Mouse (Mus musculus) liver, embryonic 14.5 days (tissue): ENCODE results near the gene Gramd4. TPM values are rescaled to one million over a fixed set of nuclear protein-coding genes. Genes with fewer than 3 reads are reported as not detected.

Experiments used
- ATAC-seq: fragments of 200-750 bp; cut with Nextera tagmentation; 2 replicates; pipeline ENCODE4 v1.8.0; 2017; ENCODE audit warnings: moderate number of reproducible peaks, mild to moderate bottlenecking, moderate library complexity; ENCODE audit not compliant: insufficient read depth
- DNase-seq, 3 experiments: peaks; one replicate each; pipeline ENCODE4 v3.0.0-alpha.2; 2012 to 2013; ENCODE audit warnings: low read depth in 3 of 3, low spot score in 3 of 3
- H3K27ac ChIP-seq: fragments of 300-500 bp; sonication (generic); 2 replicates; pipeline ENCODE4 v1.5.1; 2014; ENCODE audit warnings: moderate library complexity, mild to moderate bottlenecking, control low read depth, inconsistent platforms
- H3K27me3 ChIP-seq: fragments of 300-500 bp; sonication (generic); 2 replicates; pipeline ENCODE4 v1.6.1; 2014; ENCODE audit warnings: mild to moderate bottlenecking, low read length, moderate library complexity; ENCODE audit not compliant: control insufficient read depth, insufficient read depth
- H3K36me3 ChIP-seq: fragments of 300-500 bp; sonication (generic); replicated peaks from 2 replicates; pipeline ENCODE4 v1.6.1; 2014; ENCODE audit warnings: low read depth; ENCODE audit not compliant: control insufficient read depth, insufficient read depth
- H3K4me1 ChIP-seq, 2 experiments: fragments of 200-500 bp in 1 of 2; fragments of 300-500 bp in 1 of 2; sonication (generic) in 1 of 2; replicated peaks; 2 replicates each; pipeline ENCODE4 v1.6.1; 2012 to 2014; ENCODE audit warnings: antibody characterized with exemption in 1 of 2, inconsistent platforms in 1 of 2, low read length in 1 of 2; ENCODE audit not compliant: control insufficient read depth in 2 of 2, insufficient read depth in 2 of 2
- H3K4me2 ChIP-seq: fragments of 300-500 bp; sonication (generic); 2 replicates; pipeline ENCODE4 v1.6.1; 2014; ENCODE audit warnings: low read depth, mild to moderate bottlenecking, control low read depth, moderate library complexity
- H3K4me3 ChIP-seq, 2 experiments: fragments of 200-500 bp in 1 of 2; fragments of 300-500 bp in 1 of 2; sonication (generic) in 1 of 2; 2 replicates each; pipeline ENCODE4 v1.5.1; 2012 to 2014; ENCODE audit warnings: low read depth in 2 of 2, low read length in 2 of 2, mild to moderate bottlenecking in 2 of 2, control low read depth in 1 of 2, inconsistent platforms in 1 of 2, moderate library complexity in 1 of 2; ENCODE audit not compliant: insufficient read depth in 1 of 2
- H3K9ac ChIP-seq: fragments of 300-500 bp; sonication (generic); replicated peaks from 2 replicates; pipeline ENCODE4 v1.6.1; 2014; ENCODE audit warnings: mild to moderate bottlenecking, control low read depth, moderate library complexity
- H3K9me3 ChIP-seq: fragments of 300-500 bp; sonication (generic); 2 replicates; pipeline ENCODE4 v1.6.1; 2016; ENCODE audit warnings: low read length, mixed read lengths; ENCODE audit not compliant: control insufficient read depth
- CTCF ChIP-seq: IDR thresholded peaks from 2 replicates; pipeline ENCODE4 v1.5.1; 2016; ENCODE audit warnings: antibody characterized with exemption, low read depth, control low read depth
- EP300 ChIP-seq: IDR thresholded peaks from 2 replicates; pipeline ENCODE4 v1.6.1; 2016; ENCODE audit warnings: antibody characterized with exemption, low read depth
- WGBS: fragments of 180-500 bp; shearing (Covaris S2); extraction: QIAGEN DNeasy Blood & Tissue Kit; methylation state at CpG from one replicate; pipeline ENCODE4 v1.1.7; 2014; ENCODE audit not compliant: insufficient replicate concordance; 5-methylcytosine and 5-hydroxymethylcytosine counted together
- polyA plus RNA-seq, 2 experiments: library from polyadenylated mRNA; depleted of rRNA in 1 of 2; stranded (reverse) in 1 of 2; unstranded in 1 of 2; fragments of >200 nt; fragmentation: Nextera tagmentation in 1 of 2; extraction: Ambion mirVana in 1 of 2; gene quantifications; 2 replicates each; pipeline versions ENCODE4 v1.2.1 to v1.2.3; 2012 to 2014

Gene Gramd4
- polyA plus RNA-seq, 2 experiments = 2.5 to 7.5 TPM

GRCm38 (mm10) chr15:86076378-86076777 lies 18.9 kb downstream of the Gramd4 start:
- 63% methylated on average over 8 of the region's 8 CpGs for WGBS
- TF ChIP-seq EP300 (no peak), CTCF (no peak)
- no peaks in the 10 kb centered on the region for H3K36me3 ChIP-seq
- ATAC-seq = no peak
- H3K9ac ChIP-seq = no peak overlapping the region
- no peaks in the 10 kb centered on the region for H3K9me3 ChIP-seq
- DNase-seq = no peak
- no peak overlapping the region for H3K27ac ChIP-seq
- 0 out of 4 replicates have a peak, but pooled peaks cover 0 to 4% of the 10 kb centered on the region in 2 experiments for H3K4me1 ChIP-seq
- no peak overlapping the region for H3K4me3 ChIP-seq
- H3K4me2 ChIP-seq = no peak overlapping the region
- H3K27me3 ChIP-seq = no peaks in the 10 kb centered on the region

- H3K9me3 ChIP-seq = no peaks in the 10 kb centered on the region
- H3K4me1 ChIP-seq = peaks cover 0 to 4% of the 10 kb centered on the region in 2 experiments; a peak in 2 of 4 replicates
- H3K9ac ChIP-seq = no peak overlapping the region
- DNase-seq (no peak), ATAC-seq (no peak)
- H3K36me3 ChIP-seq = no peaks in the 10 kb centered on the region
- no peaks in the 10 kb centered on the region for H3K27me3 ChIP-seq
- 58% methylated on average over 5 of the region's 5 CpGs for WGBS
- TF ChIP-seq CTCF (no peak), EP300 (no peak)
- H3K4me3 ChIP-seq = no peak overlapping the region
- no peak overlapping the region for H3K4me2 ChIP-seq
- H3K27ac ChIP-seq = no peak overlapping the region
These were observed 20.4 kb downstream of the Gramd4 start for GRCm38 (mm10) chr15:86077934-86078333.

GRCm38 (mm10) chr15:86078481-86079216 lies 21.2 kb downstream of the Gramd4 start:
- no peaks in the 10 kb centered on the region for H3K27me3 ChIP-seq
- peaks cover 0 to 9% of the 10 kb centered on the region in 2 experiments; a peak in 2 of 4 replicates for H3K4me1 ChIP-seq

GRCm38 (mm10) chr15:86079467-86079866 lies 22.0 kb downstream of the Gramd4 start:
- Histone ChIP-seq H3K4me1 (peaks cover 0 to 9% of the 10 kb centered on the region in 2 experiments; a peak in 2 of 4 replicates), H3K27ac (no peak overlapping the region)

More at GRCm38 (mm10) chr15:86078481-86079216, 21.2 kb downstream of the Gramd4 start:
- H3K27ac ChIP-seq = no peak overlapping the region
- 57% methylated on average over 18 of the region's 18 CpGs for WGBS
- H3K4me3 ChIP-seq = no peak overlapping the region
- TF ChIP-seq EP300 = no peak
- DNase-seq = no peak
- no peaks in the 10 kb centered on the region for H3K36me3 ChIP-seq
- no peaks in the 10 kb centered on the region for H3K9me3 ChIP-seq
- H3K9ac ChIP-seq = no peak overlapping the region
- ATAC-seq = no peak
- H3K4me2 ChIP-seq = no peak overlapping the region

GRCm38 (mm10) chr15:86079876-86080275 lies 22.4 kb downstream of the Gramd4 start:
- Histone ChIP-seq H3K27me3 (no peaks in the 10 kb centered on the region), H3K27ac (no peak overlapping the region), H3K4me2 (no peak overlapping the region), H3K9ac (no peak overlapping the region), H3K4me1 (peaks cover 0 to 9% of the 10 kb centered on the region in 2 experiments; a peak in 2 of 4 replicates), H3K4me3 (no peak overlapping the region), H3K9me3 (no peaks in the 10 kb centered on the region), H3K36me3 (no peaks in the 10 kb centered on the region)
- ATAC-seq (no peak), DNase-seq (no peak)
- no peak for TF ChIP-seq CTCF
- no peak for TF ChIP-seq EP300
- WGBS = 61% methylated on average over 4 of the region's 4 CpGs

More at GRCm38 (mm10) chr15:86079467-86079866, 22.0 kb downstream of the Gramd4 start:
- H3K9ac ChIP-seq = no peak overlapping the region
- DNase-seq (no peak), ATAC-seq (no peak)
- 66% methylated on average over 5 of the region's 5 CpGs for WGBS
- H3K36me3 ChIP-seq = no peaks in the 10 kb centered on the region
- TF ChIP-seq EP300 (no peak), CTCF (no peak)
- H3K9me3 ChIP-seq = no peaks in the 10 kb centered on the region
- no peak overlapping the region for H3K4me3 ChIP-seq
- H3K27me3 ChIP-seq = no peaks in the 10 kb centered on the region
- no peak overlapping the region for H3K4me2 ChIP-seq
